Mouse (Mus musculus) CH12.LX (cell line): ENCODE measurements around the gene Gm45618.

Experiments used
- BHLHE40 ChIP-seq: IDR thresholded peaks from 2 replicates; pipeline ENCODE4 v1.6.1; 2011; ENCODE audit warnings: mild to moderate bottlenecking, low read depth, low read length, improper control_type of control experiment
- CTCF ChIP-seq, 2 experiments: IDR thresholded peaks in 1 of 2; conservative IDR thresholded peaks in 1 of 2; 2 replicates each; pipeline ENCODE4 v1.5.1; 2011 to 2012; ENCODE audit warnings: low read depth in 2 of 2, low read length in 2 of 2, improper control_type of control experiment in 1 of 2, inconsistent platforms in 1 of 2, mild to moderate bottlenecking in 1 of 2, moderate library complexity in 1 of 2
- ELF1 ChIP-seq: IDR thresholded peaks from 2 replicates; pipeline ENCODE4 v1.6.1; 2014; ENCODE audit warnings: low read depth, mild to moderate bottlenecking, inconsistent platforms, low read length, improper control_type of control experiment
- EP300 ChIP-seq: IDR thresholded peaks from 2 replicates; pipeline ENCODE4 v1.6.1; 2011; ENCODE audit warnings: low read length, improper control_type of control experiment
- KAT2A ChIP-seq: IDR thresholded peaks from 2 replicates; pipeline ENCODE4 v1.6.1; 2012; ENCODE audit warnings: low read length, improper control_type of control experiment, inconsistent platforms; ENCODE audit not compliant: insufficient replicate concordance
- MAX ChIP-seq: IDR thresholded peaks from 2 replicates; pipeline ENCODE4 v1.6.1; 2011; ENCODE audit warnings: low read length, improper control_type of control experiment
- NRF1 ChIP-seq: IDR thresholded peaks from 2 replicates; pipeline ENCODE4 v1.6.1; 2014; ENCODE audit warnings: low read depth, mild to moderate bottlenecking, inconsistent platforms, low read length, improper control_type of control experiment, moderate library complexity
- POLR2A ChIP-seq: IDR thresholded peaks from 2 replicates; pipeline ENCODE4 v1.6.1; 2011; ENCODE audit warnings: low read depth, mild to moderate bottlenecking, improper control_type of control experiment, low read length
- USF1 ChIP-seq: IDR thresholded peaks from 2 replicates; pipeline ENCODE4 v1.6.1; 2014; ENCODE audit warnings: low read depth, mild to moderate bottlenecking, inconsistent platforms, low read length, improper control_type of control experiment
- ZC3H11A ChIP-seq: IDR thresholded peaks from 2 replicates; pipeline ENCODE4 v1.6.1; 2012; ENCODE audit warnings: low read depth, mild to moderate bottlenecking, inconsistent platforms, low read length, improper control_type of control experiment
- ZKSCAN1 ChIP-seq: IDR thresholded peaks from 2 replicates; pipeline ENCODE4 v1.6.1; 2012; ENCODE audit warnings: low read depth, inconsistent platforms, low read length, improper control_type of control experiment, borderline replicate concordance
- ZMIZ1 ChIP-seq: IDR thresholded peaks from 2 replicates; pipeline ENCODE4 v1.6.1; 2012; ENCODE audit warnings: low read depth, mild to moderate bottlenecking, inconsistent platforms, low read length, improper control_type of control experiment

GRCm38 (mm10) chr7:142128843-142129242 is 8.3 kb upstream of the Gm45618 start:
- TF ChIP-seq POLR2A (no peak), USF1 (no peak), NRF1 (no peak), ZC3H11A (no peak), BHLHE40 (no peak), KAT2A (no peak), MAX (no peak), CTCF (conservative IDR thresholded peaks at IDR 0.05 in 1 of 2, IDR thresholded peaks at IDR 0.05 in 1 of 2; ENCODE audit: low read depth in 2 of 2, low read length in 2 of 2) (peak; percentile 15 to 49; a peak in 2 of 4 replicates), ZMIZ1 (no peak), ZKSCAN1 (no peak), EP300 (no peak), ELF1 (no peak)
